Mouse (Mus musculus) E14TG2a.4 (cell line): Measurements from ENCODE around the gene Apeh.

Experiments
- CTCF ChIP-seq: conservative IDR thresholded peaks from 2 replicates; pipeline ENCODE4 v1.5.1; 2014; ENCODE audit warnings: low read length
- NANOG ChIP-seq: IDR thresholded peaks from 2 replicates; pipeline ENCODE4 v1.6.1; 2014; ENCODE audit warnings: borderline replicate concordance, low read length, mixed read lengths
- POU5F1 ChIP-seq: IDR thresholded peaks from 2 replicates; pipeline ENCODE4 v1.6.1; 2014; ENCODE audit warnings: low read length, borderline replicate concordance

GRCm38 (mm10) chr9:108095949-108096712, 1.7 kb upstream of the Apeh start:
- TF ChIP-seq CTCF = no peak
- no peak for TF ChIP-seq NANOG
- no peak for TF ChIP-seq POU5F1
